Mouse (Mus musculus) embryonic facial prominence, embryonic 13.5 days (tissue): ENCODE results near the gene Rsc1a1. TPM values are rescaled to one million over a fixed set of nuclear protein-coding genes. Genes with fewer than 3 reads are reported as not detected.

ENCODE experiments used
- polyA plus RNA-seq: library from polyadenylated mRNA; unstranded; fragments of >200 nt; fragmentation: Nextera tagmentation; extraction: Ambion mirVana; gene quantifications from 2 replicates; pipeline ENCODE4 v1.2.1, GENCODE M21; 2015

Rsc1a1 gene
- polyA plus RNA-seq, 1 experiment from 2014 or later = not detected

Other genes starting within 250 kb of the Rsc1a1 start
- not detected in 2 replicates for gene Srarp, start 249.5 kb downstream of the Rsc1a1 start, polyA plus RNA-seq
- gene Zbtb17, start 240.9 kb downstream of the Rsc1a1 start, polyA plus RNA-seq = 43.4 and 43.8 TPM in 2 replicates
- 11.6 and 12.7 TPM in 2 replicates for gene Spen, start 147.0 kb downstream of the Rsc1a1 start, polyA plus RNA-seq
- gene Fblim1, start 79.5 kb downstream of the Rsc1a1 start, polyA plus RNA-seq = 49.0 and 56.1 TPM in 2 replicates
- 0.47 and 0.74 TPM in 2 replicates for gene Tmem82, start 67.0 kb downstream of the Rsc1a1 start, polyA plus RNA-seq
- 0.12 TPM in 1 of 2 replicates, not detected in the other for gene Slc25a34, start 61.8 kb downstream of the Rsc1a1 start, polyA plus RNA-seq
- 8.5 TPM in 2 replicates for gene Plekhm2, start 20.7 kb downstream of the Rsc1a1 start, polyA plus RNA-seq
- gene Ddi2, start 37.8 kb upstream of the Rsc1a1 start, polyA plus RNA-seq = 22.9 and 25.2 TPM in 2 replicates
- 0.30 TPM in 1 of 2 replicates, not detected in the other for gene Agmat, start 61.1 kb upstream of the Rsc1a1 start, polyA plus RNA-seq
- gene Dnajc16, start 105.3 kb upstream of the Rsc1a1 start, polyA plus RNA-seq = 3.8 and 4.2 TPM in 2 replicates
- 14.2 and 15.1 TPM in 2 replicates for gene Casp9, start 108.0 kb upstream of the Rsc1a1 start, polyA plus RNA-seq
- gene Cela2a, start 140.6 kb upstream of the Rsc1a1 start, polyA plus RNA-seq = 0.25 TPM in 1 of 2 replicates, not detected in the other
- gene Ctrc, start 160.8 kb upstream of the Rsc1a1 start, polyA plus RNA-seq = not detected in 2 replicates
- 51.2 and 52.0 TPM in 2 replicates for gene Efhd2, start 189.3 kb upstream of the Rsc1a1 start, polyA plus RNA-seq